Mouse (Mus musculus) stomach, embryonic 16.5 days (tissue): Measurements from ENCODE around the gene Ctbp2. TPM values are rescaled to one million over a fixed set of nuclear protein-coding genes. Genes with fewer than 3 reads are reported as not detected.

Experiments used
- ATAC-seq: fragments of 200-750 bp; cut with Nextera tagmentation; 2 replicates; pipeline ENCODE4 v1.8.0; 2017; ENCODE audit warnings: moderate number of reproducible peaks, moderate TSS enrichment; ENCODE audit not compliant: insufficient read depth, low FRiP score
- H3K27ac ChIP-seq: fragments of 300-500 bp; sonication (generic); 2 replicates; pipeline ENCODE4 v1.5.1; 2014; ENCODE audit warnings: low read length
- H3K27me3 ChIP-seq: fragments of 300-500 bp; sonication (generic); 2 replicates; pipeline ENCODE4 v1.6.1; 2014; ENCODE audit warnings: low read length, control low read depth, mixed read lengths; ENCODE audit not compliant: control insufficient read depth, insufficient read depth
- H3K36me3 ChIP-seq: fragments of 300-500 bp; sonication (generic); 2 replicates; pipeline ENCODE4 v1.6.1; 2014; ENCODE audit warnings: low read length; ENCODE audit not compliant: control insufficient read depth, insufficient read depth
- H3K4me1 ChIP-seq: fragments of 300-500 bp; sonication (generic); 2 replicates; pipeline ENCODE4 v1.6.1; 2014; ENCODE audit warnings: low read length, control low read depth, mixed read lengths; ENCODE audit not compliant: control insufficient read depth, insufficient read depth
- H3K4me2 ChIP-seq: fragments of 300-500 bp; sonication (generic); 2 replicates; pipeline ENCODE4 v1.6.1; 2014; ENCODE audit warnings: low read depth, low read length, mixed read lengths
- H3K4me3 ChIP-seq: fragments of 300-500 bp; sonication (generic); replicated peaks from 2 replicates; pipeline ENCODE4 v1.5.1; 2014; ENCODE audit warnings: mild to moderate bottlenecking, low read length
- H3K9ac ChIP-seq: fragments of 300-500 bp; sonication (generic); 2 replicates; pipeline ENCODE4 v1.6.1; 2014; ENCODE audit warnings: low read length
- H3K9me3 ChIP-seq: fragments of 300-500 bp; sonication (generic); replicated peaks from 2 replicates; pipeline ENCODE4 v1.6.1; 2016; ENCODE audit warnings: low read length, control low read depth; ENCODE audit not compliant: control insufficient read depth
- WGBS: fragments of 180-500 bp; shearing (Covaris S2); extraction: QIAGEN DNeasy Blood & Tissue Kit; methylation state at CpG from one replicate; pipeline ENCODE4 v1.1.7; 2014; 5-methylcytosine and 5-hydroxymethylcytosine counted together
- polyA plus RNA-seq: library from polyadenylated mRNA; unstranded; fragments of >200 nt; fragmentation: Nextera tagmentation; extraction: Ambion mirVana; gene quantifications from 2 replicates; pipeline ENCODE4 v1.2.1, GENCODE M21; 2015

Gene Ctbp2
- polyA plus RNA-seq, 1 experiment from 2014 or later = 72.6 TPM

GRCm38 (mm10) chr7:133113185-133113895 lies 10.8 kb downstream of the Ctbp2 start:
- Histone ChIP-seq H3K27ac (peak overlapping the region; percentile 93), H3K36me3 (no peaks in the 10 kb centered on the region), H3K9ac (peak overlapping the region; percentile 31; the same call in 1 of the 2 replicates), H3K9me3 (no peaks in the 10 kb centered on the region), H3K4me1 (peaks cover 89% of the 10 kb centered on the region), H3K27me3 (no peaks in the 10 kb centered on the region), H3K4me2 (peak overlapping the region; percentile 22; the same call in 1 of the 2 replicates), H3K4me3 (no peak overlapping the region)
- ATAC-seq = no peak
- WGBS = 69% methylated on average over 8 of the region's 8 CpGs

- H3K27ac ChIP-seq = peak overlapping the region; percentile 93
- peak; percentile 72 for ATAC-seq
- 25% methylated on average over 6 of the region's 6 CpGs for WGBS
- no peak overlapping the region; the same call in 1 of the 2 replicates for H3K9ac ChIP-seq
- no peaks in the 10 kb centered on the region for H3K9me3 ChIP-seq
- H3K4me2 ChIP-seq = peak overlapping the region; percentile 22
- H3K4me1 ChIP-seq = peaks cover 83% of the 10 kb centered on the region
- no peaks in the 10 kb centered on the region for H3K36me3 ChIP-seq
- H3K27me3 ChIP-seq = no peaks in the 10 kb centered on the region
- no peak overlapping the region for H3K4me3 ChIP-seq
These were observed 11.8 kb downstream of the Ctbp2 start for GRCm38 (mm10) chr7:133112351-133112831.

GRCm38 (mm10) chr7:133109442-133109841 lies 14.7 kb downstream of the Ctbp2 start:
- WGBS = 94% methylated on average over 4 of the region's 4 CpGs
- no peak overlapping the region for H3K4me3 ChIP-seq
- no peak overlapping the region for H3K9ac ChIP-seq
- no peaks in the 10 kb centered on the region for H3K9me3 ChIP-seq
- no peak overlapping the region for H3K4me2 ChIP-seq
- no peaks in the 10 kb centered on the region for H3K27me3 ChIP-seq
- no peak overlapping the region for H3K27ac ChIP-seq
- peaks cover 55% of the 10 kb centered on the region for H3K4me1 ChIP-seq
- ATAC-seq = no peak
- H3K36me3 ChIP-seq = no peaks in the 10 kb centered on the region

- 66% methylated on average over 2 of the region's 2 CpGs for WGBS
- no peaks in the 10 kb centered on the region for H3K36me3 ChIP-seq
- peaks cover 47% of the 10 kb centered on the region for H3K4me1 ChIP-seq
- H3K9me3 ChIP-seq = no peaks in the 10 kb centered on the region
- no peak overlapping the region for H3K4me2 ChIP-seq
- no peak overlapping the region for H3K4me3 ChIP-seq
- H3K27ac ChIP-seq = no peak overlapping the region
- H3K9ac ChIP-seq = no peak overlapping the region
- H3K27me3 ChIP-seq = no peaks in the 10 kb centered on the region
- ATAC-seq = no peak
These were observed 15.5 kb downstream of the Ctbp2 start for GRCm38 (mm10) chr7:133108695-133109094.

GRCm38 (mm10) chr7:133102578-133102977 lies 21.6 kb downstream of the Ctbp2 start:
- 59% methylated on average over 3 of the region's 3 CpGs for WGBS

GRCm38 (mm10) chr7:133101070-133101469 lies 23.1 kb downstream of the Ctbp2 start:
- Histone ChIP-seq H3K4me3 (no peak overlapping the region), H3K4me2 (no peak overlapping the region), H3K9me3 (no peaks in the 10 kb centered on the region), H3K4me1 (peaks cover 31% of the 10 kb centered on the region), H3K27ac (no peak overlapping the region), H3K27me3 (no peaks in the 10 kb centered on the region), H3K9ac (no peak overlapping the region), H3K36me3 (peaks cover 3% of the 10 kb centered on the region; the same call in 1 of the 2 replicates)
- WGBS = 87% methylated on average over 6 of the region's 6 CpGs
- ATAC-seq = no peak

More at GRCm38 (mm10) chr7:133102578-133102977, 21.6 kb downstream of the Ctbp2 start:
- Histone ChIP-seq H3K4me2 (no peak overlapping the region), H3K4me3 (no peak overlapping the region), H3K9ac (no peak overlapping the region), H3K36me3 (no peaks in the 10 kb centered on the region), H3K9me3 (no peaks in the 10 kb centered on the region), H3K27ac (no peak overlapping the region), H3K4me1 (peaks cover 31% of the 10 kb centered on the region), H3K27me3 (no peaks in the 10 kb centered on the region)
- no peak for ATAC-seq

GRCm38 (mm10) chr7:133100178-133100577 lies 24.0 kb downstream of the Ctbp2 start:
- H3K36me3 ChIP-seq = peaks cover 3% of the 10 kb centered on the region; the same call in 1 of the 2 replicates
- H3K4me3 ChIP-seq = no peak overlapping the region
- H3K27me3 ChIP-seq = no peaks in the 10 kb centered on the region
- H3K27ac ChIP-seq = no peak overlapping the region
- ATAC-seq = no peak
- no peaks in the 10 kb centered on the region for H3K9me3 ChIP-seq
- H3K9ac ChIP-seq = no peak overlapping the region
- WGBS = 74% methylated on average over 6 of the region's 6 CpGs
- H3K4me1 ChIP-seq = peaks cover 31% of the 10 kb centered on the region
- no peak overlapping the region for H3K4me2 ChIP-seq

GRCm38 (mm10) chr7:133099266-133099665 lies 24.9 kb downstream of the Ctbp2 start:
- Histone ChIP-seq H3K4me1 (peaks cover 31% of the 10 kb centered on the region), H3K4me3 (no peak overlapping the region), H3K9ac (no peak overlapping the region), H3K4me2 (no peak overlapping the region), H3K27ac (peak overlapping the region; percentile 55; the same call in 1 of the 2 replicates), H3K36me3 (peaks cover 3% of the 10 kb centered on the region; the same call in 1 of the 2 replicates), H3K9me3 (no peaks in the 10 kb centered on the region), H3K27me3 (no peaks in the 10 kb centered on the region)
- no peak for ATAC-seq
- 27% methylated on average over 4 of the region's 4 CpGs for WGBS

- no peaks in the 10 kb centered on the region for H3K27me3 ChIP-seq
- no peak overlapping the region for H3K4me2 ChIP-seq
- no peaks in the 10 kb centered on the region for H3K9me3 ChIP-seq
- no peak overlapping the region for H3K4me3 ChIP-seq
- WGBS = 73% methylated on average over 12 of the region's 12 CpGs
- H3K36me3 ChIP-seq = peaks cover 3% of the 10 kb centered on the region; the same call in 1 of the 2 replicates
- H3K4me1 ChIP-seq = peaks cover 31% of the 10 kb centered on the region
- no peak overlapping the region for H3K9ac ChIP-seq
- ATAC-seq = no peak
- peak overlapping the region; percentile 55 for H3K27ac ChIP-seq
These were observed 25.9 kb downstream of the Ctbp2 start for GRCm38 (mm10) chr7:133098118-133098793.
